Mouse (Mus musculus): ENCODE measurements at regions not wholly inside any gene's neighbourhood (a gene's known extent, or its start where the extent isn't known, plus 50 kb on each side); places are given as distances from the start of the nearest gene placed in this dataset.

DNA sequence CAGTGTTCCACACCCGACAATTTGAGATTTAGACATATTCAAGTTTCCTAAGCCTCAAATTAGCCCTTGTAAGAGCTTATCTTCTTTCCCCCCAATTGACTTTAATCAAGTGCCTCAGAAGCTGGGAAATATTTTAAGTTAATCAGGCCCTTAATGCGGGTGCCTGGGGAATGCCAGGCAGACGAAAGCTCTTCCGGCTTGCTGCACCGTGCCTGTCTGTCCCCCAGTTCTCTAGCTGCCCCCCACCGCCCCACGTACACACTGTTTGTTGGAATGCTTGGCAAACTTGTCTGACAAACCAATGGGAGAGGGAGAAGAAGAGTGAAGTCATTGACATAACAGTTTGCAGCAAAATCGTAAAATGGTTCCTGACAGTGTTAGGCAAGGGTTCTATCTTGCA is 226.9 kb upstream of the Cdh5 start:
- ATAC-seq (no peak; the same call in 1 of the 2 replicates), DNase-seq (ENCODE audit: low spot score) (no peak)
- 43% methylated on average over 8 of the region's 8 CpGs for WGBS

DNA sequence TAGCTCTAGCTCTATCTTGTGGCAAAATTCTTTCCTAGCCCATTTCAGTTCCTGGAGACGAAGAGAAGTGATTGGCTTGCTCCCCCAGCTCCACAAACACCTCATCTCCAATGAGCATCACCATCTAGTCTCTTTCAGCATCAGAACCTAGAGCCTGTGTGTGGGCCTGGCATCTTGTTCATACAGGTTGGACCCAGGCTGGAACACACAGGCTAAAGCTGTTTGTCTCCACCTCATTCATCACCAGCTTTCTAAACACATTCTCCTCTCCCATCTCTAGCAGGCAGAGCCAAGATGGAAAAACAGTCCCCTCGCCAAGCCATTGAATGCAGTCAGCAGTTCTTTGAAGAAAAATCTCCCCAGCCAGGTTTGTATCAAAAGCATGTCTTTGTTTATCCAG is 221.9 kb upstream of the Cdh5 start:
- H3K27ac ChIP-seq, result no peak overlapping the region
- 0 out of 2 replicates have a peak, but pooled peaks cover 2% of the 10 kb centered on the region for H3K4me1 ChIP-seq (ENCODE audit: insufficient read depth, low read length)
- ATAC-seq, result no peak
- 92% methylated on average over 2 of the region's 2 CpGs for WGBS
- H3K27me3 ChIP-seq (ENCODE audit: insufficient read depth, low read length), result no peaks in the 10 kb centered on the region
- no peak for TF ChIP-seq CTCF (IDR thresholded peaks at IDR 0.05; ENCODE audit: low read depth)
- no peak overlapping the region for H3K4me2 ChIP-seq (ENCODE audit: low read depth, low read length)
- DNase-seq (ENCODE audit: low spot score), result no peak
- no peak overlapping the region for H3K4me3 ChIP-seq (ENCODE audit: low read length)
- H3K9ac ChIP-seq (replicated peaks; ENCODE audit: low read length), result no peak overlapping the region
- no peaks in the 10 kb centered on the region for H3K36me3 ChIP-seq (ENCODE audit: insufficient read depth, low read length)
- no peaks in the 10 kb centered on the region for H3K9me3 ChIP-seq (ENCODE audit: low read length)

More for the DNA sequence above, 226.9 kb upstream of the Cdh5 start:
- Histone ChIP-seq H3K4me3 (ENCODE audit: low read length) (no peak overlapping the region), H3K4me1 (ENCODE audit: insufficient read depth, low read length) (0 out of 2 replicates have a peak, but pooled peaks cover 4% of the 10 kb centered on the region), H3K27ac (no peak overlapping the region), H3K9ac (replicated peaks; ENCODE audit: low read length) (no peak overlapping the region), H3K9me3 (ENCODE audit: low read length) (no peaks in the 10 kb centered on the region), H3K4me2 (ENCODE audit: low read depth, low read length) (no peak overlapping the region), H3K27me3 (ENCODE audit: insufficient read depth, low read length) (no peaks in the 10 kb centered on the region), H3K36me3 (ENCODE audit: insufficient read depth, low read length) (no peaks in the 10 kb centered on the region)
- no peak for TF ChIP-seq CTCF (IDR thresholded peaks at IDR 0.05; ENCODE audit: low read depth)

DNA sequence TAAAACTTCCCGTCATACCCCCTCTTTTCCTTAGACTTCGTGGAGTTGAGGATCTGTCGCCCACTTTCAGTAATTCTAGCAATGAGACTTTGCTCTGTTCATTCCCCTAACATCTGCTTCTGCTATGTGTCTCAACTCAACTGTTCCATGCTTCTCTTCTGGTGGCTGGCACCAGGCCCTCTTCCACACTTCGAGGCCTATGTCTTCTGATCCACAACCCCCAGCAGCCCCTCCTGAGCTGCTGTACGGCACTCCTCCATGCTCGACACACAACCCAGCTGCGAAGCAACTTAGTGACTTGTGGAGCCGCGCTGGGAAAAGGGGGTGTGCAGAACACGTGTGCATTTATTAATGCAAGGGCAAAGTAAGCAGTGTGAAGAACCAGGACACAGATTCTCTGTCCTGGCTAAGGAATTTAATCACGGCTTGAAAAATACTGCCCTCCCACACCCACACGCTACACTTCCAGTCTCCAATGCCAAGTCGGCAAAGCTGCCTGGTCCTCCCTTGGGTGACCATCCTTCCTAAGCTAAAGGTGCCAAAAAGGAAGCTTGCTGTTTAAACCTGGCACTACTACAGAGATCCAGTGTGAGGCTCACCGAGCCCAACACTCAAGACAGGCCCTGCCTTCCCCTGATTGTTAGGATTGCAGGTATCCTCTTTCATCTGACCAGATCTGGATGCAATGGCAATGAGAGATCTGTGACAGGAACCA is 220.8 kb upstream of the Cdh5 start:
- ATAC-seq (peak; percentile 32; the same call in 1 of the 2 replicates), DNase-seq (ENCODE audit: low spot score) (peak; percentile 51)
- H3K9ac ChIP-seq (replicated peaks; ENCODE audit: low read length), result no peak overlapping the region
- H3K4me2 ChIP-seq (ENCODE audit: low read depth, low read length), result no peak overlapping the region
- H3K4me1 ChIP-seq (ENCODE audit: insufficient read depth, low read length), result no peaks in the 10 kb centered on the region
- H3K36me3 ChIP-seq (ENCODE audit: insufficient read depth, low read length), result no peaks in the 10 kb centered on the region
- WGBS, result 70% methylated on average over 14 of the region's 14 CpGs
- H3K9me3 ChIP-seq (ENCODE audit: low read length), result no peaks in the 10 kb centered on the region
- H3K27ac ChIP-seq, result 0 out of 2 replicates have a peak overlapping the region, but pooled peaks have one; percentile 11
- no peak for TF ChIP-seq CTCF (IDR thresholded peaks at IDR 0.05; ENCODE audit: low read depth)
- no peak overlapping the region for H3K4me3 ChIP-seq (ENCODE audit: low read length)
- no peaks in the 10 kb centered on the region for H3K27me3 ChIP-seq (ENCODE audit: insufficient read depth, low read length)

DNA sequence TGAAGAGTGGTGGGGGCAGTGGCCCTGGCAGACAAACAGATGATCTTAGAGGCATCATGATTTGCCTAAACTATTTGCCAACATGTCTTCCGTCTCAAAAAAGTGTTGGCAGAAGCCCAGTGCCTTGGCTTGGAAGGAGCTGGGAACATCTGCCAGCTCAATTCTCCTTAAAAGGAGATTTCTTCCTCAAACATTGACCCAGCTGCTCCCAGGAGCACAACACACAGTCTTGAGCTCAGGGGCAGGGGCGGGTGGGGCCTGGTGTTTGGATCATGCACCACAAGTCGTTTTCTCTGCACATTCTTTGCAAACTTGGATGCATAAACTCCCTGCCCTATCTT is 220.3 kb upstream of the Cdh5 start:
- Histone ChIP-seq H3K27me3 (ENCODE audit: insufficient read depth, low read length) (no peaks in the 10 kb centered on the region), H3K36me3 (ENCODE audit: insufficient read depth, low read length) (no peaks in the 10 kb centered on the region), H3K27ac (no peak overlapping the region), H3K9ac (replicated peaks; ENCODE audit: low read length) (no peak overlapping the region), H3K4me3 (ENCODE audit: low read length) (no peak overlapping the region), H3K9me3 (ENCODE audit: low read length) (no peaks in the 10 kb centered on the region), H3K4me2 (ENCODE audit: low read depth, low read length) (no peak overlapping the region), H3K4me1 (ENCODE audit: insufficient read depth, low read length) (no peaks in the 10 kb centered on the region)
- WGBS, result 48% methylated on average over 3 of the region's 3 CpGs
- TF ChIP-seq CTCF (IDR thresholded peaks at IDR 0.05; ENCODE audit: low read depth), result no peak
- ATAC-seq (peak; percentile 45; the same call in 1 of the 2 replicates), DNase-seq (ENCODE audit: low spot score) (peak; percentile 63)

DNA sequence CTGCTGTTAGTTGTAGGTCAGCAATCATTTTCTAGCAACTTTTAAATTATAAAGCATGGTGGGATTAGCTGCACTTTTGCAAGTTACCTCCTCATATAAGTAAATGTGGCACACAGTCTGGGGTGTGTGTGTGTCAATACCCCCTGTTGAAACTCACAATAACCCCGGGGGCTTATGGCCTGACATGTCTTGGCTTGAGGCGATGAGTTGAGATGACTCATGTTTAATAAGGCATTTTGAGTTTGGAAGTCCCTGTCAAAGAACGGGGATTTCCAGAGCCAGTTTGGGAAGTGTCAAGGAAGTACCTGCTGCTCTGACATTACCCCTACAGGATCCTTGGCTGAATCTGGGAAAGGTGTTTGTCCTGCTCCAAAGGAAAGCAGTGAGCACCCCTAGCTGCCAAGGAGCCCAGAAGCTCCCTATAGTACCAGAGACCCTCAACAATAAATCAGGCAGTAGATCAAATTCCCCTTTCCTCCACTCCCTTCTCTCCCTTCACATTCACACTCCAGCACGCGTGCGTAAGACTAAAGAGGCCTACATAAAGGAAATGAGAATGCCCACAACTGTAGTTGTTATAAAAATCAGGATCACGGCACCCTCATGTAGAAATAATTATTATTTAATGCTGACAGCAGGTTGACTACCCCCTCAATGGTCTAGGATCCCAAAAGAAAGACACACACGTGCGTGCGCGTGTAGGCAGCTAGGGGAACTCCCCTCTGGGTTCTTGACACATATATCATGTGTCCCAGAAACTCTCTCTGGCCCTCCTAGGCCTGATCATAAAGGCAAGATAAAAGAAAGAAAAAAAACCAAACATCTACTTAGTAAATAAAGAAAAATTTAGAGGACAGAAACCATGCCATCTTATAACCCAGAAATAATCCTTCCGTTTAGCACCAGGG is 216.3 kb upstream of the Cdh5 start:
- TF ChIP-seq CTCF (IDR thresholded peaks at IDR 0.05; ENCODE audit: low read depth), result no peak
- ATAC-seq, result no peak
- Histone ChIP-seq H3K4me1 (ENCODE audit: insufficient read depth, low read length) (no peaks in the 10 kb centered on the region), H3K36me3 (ENCODE audit: insufficient read depth, low read length) (no peaks in the 10 kb centered on the region), H3K27ac (no peak overlapping the region), H3K27me3 (ENCODE audit: insufficient read depth, low read length) (no peaks in the 10 kb centered on the region), H3K9me3 (ENCODE audit: low read length) (no peaks in the 10 kb centered on the region), H3K4me3 (ENCODE audit: low read length) (no peak overlapping the region), H3K4me2 (ENCODE audit: low read depth, low read length) (no peak overlapping the region), H3K9ac (replicated peaks; ENCODE audit: low read length) (no peak overlapping the region)
- 91% methylated on average over 12 of the region's 12 CpGs for WGBS
- DNase-seq (ENCODE audit: low spot score), result no peak

DNA sequence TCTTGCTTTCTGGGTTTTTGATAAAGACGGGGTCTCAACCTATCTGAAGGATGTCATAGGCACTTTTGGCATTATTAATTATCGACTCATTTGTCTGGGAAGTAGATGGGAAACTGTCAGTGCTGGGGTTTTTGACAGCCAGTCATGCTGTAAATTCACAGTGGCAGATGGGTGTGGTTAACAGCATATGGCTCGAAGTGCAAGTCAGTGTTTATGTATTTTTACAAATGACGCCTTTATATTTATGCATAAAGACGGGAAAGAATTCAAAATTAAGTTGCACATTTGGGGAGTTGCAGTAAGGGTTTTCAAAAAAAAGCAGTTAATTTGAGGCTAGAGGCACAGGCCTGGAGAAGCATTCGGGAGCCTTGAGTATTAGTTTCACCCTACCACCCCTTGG is 206.8 kb upstream of the Cdh5 start:
- H3K9me3 ChIP-seq (ENCODE audit: low read length), result no peaks in the 10 kb centered on the region
- DNase-seq (ENCODE audit: low spot score), result no peak
- no peak for TF ChIP-seq CTCF (IDR thresholded peaks at IDR 0.05; ENCODE audit: low read depth)
- H3K27me3 ChIP-seq (ENCODE audit: insufficient read depth, low read length), result no peaks in the 10 kb centered on the region
- no peak overlapping the region for H3K4me2 ChIP-seq (ENCODE audit: low read depth, low read length)
- no peak overlapping the region for H3K9ac ChIP-seq (replicated peaks; ENCODE audit: low read length)
- WGBS, result 65% methylated on average over 6 of the region's 6 CpGs
- no peak for ATAC-seq
- no peak overlapping the region for H3K4me3 ChIP-seq (ENCODE audit: low read length)
- H3K4me1 ChIP-seq (ENCODE audit: insufficient read depth, low read length), result no peaks in the 10 kb centered on the region
- no peaks in the 10 kb centered on the region for H3K36me3 ChIP-seq (ENCODE audit: insufficient read depth, low read length)
- no peak overlapping the region for H3K27ac ChIP-seq

Data from hindbrain, postnatal 0 days (tissue).